Mouse (Mus musculus): ENCODE data around the gene C1ql1.

The C1ql1 gene

GRCm38 (mm10) chr11:102898408-102898807 lies 48.1 kb downstream of the C1ql1 start:
- peak; percentile 72 for DNase-seq

DNA sequence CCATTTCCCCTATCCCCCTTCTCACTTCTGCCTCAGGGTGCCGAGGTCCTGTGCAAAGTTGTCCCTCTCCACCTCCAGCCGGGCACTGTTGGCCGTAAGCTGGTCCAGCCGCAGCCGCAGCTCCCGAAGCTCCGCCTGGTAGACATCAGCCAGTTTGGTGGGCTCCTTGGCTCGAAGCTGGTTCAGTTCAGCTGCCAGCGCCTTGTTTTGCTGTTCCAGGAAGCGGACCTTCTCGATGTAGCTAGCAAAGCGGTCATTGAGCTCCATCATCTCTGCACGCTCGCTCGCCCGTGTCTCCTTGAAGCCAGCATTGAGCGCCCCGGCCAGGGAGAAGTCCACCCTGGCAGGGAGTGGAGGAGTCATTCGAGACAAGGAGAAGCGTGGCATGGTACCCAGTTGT lies 49.8 kb downstream of the C1ql1 start:
- DNase-seq, result no peak

DNA sequence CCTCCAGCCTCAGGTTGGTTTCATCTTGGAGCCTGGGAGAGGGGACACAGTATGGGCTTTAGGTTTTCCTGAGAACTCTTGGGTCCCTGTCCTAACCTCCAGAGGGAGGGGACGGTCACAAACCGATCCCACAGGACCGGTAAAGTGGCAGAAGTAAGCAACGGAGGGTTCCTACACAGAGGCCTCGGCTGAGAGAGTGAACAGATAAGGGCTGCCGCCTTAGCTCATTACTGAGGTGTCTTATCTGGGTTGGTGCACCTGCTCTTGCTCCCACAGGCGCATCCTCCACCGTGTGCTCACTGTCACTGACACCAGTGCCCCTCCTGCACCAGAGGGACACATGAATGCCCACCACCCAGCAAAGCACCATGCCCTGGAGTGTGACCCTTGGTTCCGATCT lies 50.7 kb downstream of the C1ql1 start:
- no peak for DNase-seq

- no peak for DNase-seq
Observed at GRCm38 (mm10) chr11:102894716-102895115, 51.8 kb downstream of the C1ql1 start.

DNA sequence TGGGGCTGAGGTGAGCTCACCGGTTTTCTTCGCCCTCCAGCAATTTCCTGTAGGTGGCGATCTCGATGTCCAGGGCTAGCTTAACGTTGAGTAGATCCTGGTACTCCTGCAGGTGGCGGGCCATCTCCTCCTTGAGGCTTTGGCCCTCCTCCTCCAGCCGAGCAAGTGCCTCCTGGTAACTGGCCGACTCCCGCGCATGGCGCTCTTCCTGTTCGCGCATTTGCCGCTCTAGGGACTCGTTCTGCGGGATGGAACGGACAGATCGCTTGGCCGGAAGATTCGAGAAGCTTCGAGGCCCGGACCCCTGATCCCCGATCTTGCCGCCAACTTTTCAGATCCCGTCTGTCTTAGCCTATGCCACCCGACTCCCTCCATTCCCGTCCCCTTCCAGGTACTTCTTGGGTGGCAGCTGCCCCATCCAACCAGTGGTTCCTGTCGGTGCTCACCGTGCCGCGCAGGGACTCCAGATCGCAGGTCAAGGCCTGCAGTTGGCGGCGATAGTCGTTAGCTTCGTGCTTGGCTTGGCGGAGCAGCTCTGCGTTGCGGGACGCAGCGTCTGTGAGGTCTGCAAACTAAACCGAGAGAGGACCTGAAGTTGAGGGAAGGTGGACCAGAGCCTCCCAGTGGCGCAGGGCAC lies 53.4 kb downstream of the C1ql1 start:
- DNase-seq, result peak; percentile 63

DNA sequence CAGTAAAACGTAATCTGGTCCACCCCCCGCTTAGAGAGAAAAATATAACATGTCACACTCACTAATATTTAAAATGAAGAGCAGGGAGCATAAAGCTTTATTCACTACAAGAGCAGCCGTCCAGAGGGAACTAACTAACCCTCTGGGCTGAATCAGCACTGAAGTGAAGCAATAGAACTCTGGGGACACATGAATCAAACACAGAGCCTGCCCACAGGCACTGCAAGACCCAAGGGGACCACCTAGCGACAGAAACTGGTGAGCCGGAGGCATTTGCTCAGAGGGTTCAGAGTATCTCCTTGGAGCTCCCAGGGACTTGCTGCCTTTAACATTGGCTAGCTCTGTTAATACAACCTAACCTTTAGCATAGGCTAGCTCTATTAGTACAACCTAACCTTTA lies 56.4 kb downstream of the C1ql1 start:
- DNase-seq, result no peak

All from cerebellum, adult 11 months (tissue).